Comparison of ENCODE assay signal across 15 mouse cellular contexts in the genomic region with DNA sequence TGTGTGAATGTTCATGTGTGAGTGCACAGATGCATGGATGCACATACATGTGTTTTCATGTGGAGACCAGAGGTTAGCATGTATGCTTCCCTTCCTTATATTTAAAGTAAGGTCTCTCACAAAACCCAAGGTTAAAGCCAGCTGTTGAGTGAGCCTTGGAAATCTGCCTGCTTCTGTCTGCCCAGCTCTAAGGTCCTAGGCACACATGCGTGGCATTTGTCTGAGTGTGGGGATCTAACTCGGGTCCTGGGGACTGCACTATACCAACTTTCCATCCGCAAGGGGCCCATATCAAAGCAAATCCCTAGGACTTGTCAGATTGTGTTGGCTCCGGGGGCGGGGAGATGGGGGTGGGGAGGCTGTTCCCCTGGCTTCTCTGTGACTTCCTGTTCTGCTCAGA.
A peak's percentile ranks its signal among the peaks of the same experiment; 100 is the strongest.
DNase-seq lines count a peak whose midpoint lies in the region; ATAC-seq and TF ChIP-seq lines count a peak whose summit lies in the region.
"Had no signal": no experiment of that assay in that cellular context is flagged by ENCODE, and none has a peak within 500 bp of the region (broad histone marks: within the 10 kb centered on the region; RNA-seq: fewer than 3 reads in every experiment).

No protein-coding gene starts in this region.

- no peaks in the 10 kb centered on the region for H3K9me3 ChIP-seq in midbrain, embryonic 11.5 days (ENCODE audit: control insufficient read depth, low read length)
- H3K9me3 ChIP-seq in midbrain, embryonic 14.5 days (ENCODE audit: control insufficient read depth, low read length), result no peaks in the 10 kb centered on the region
- no peaks in the 10 kb centered on the region for H3K9me3 ChIP-seq in kidney, embryonic 16.5 days (ENCODE audit: low read length)
- H3K9me3 ChIP-seq: embryonic facial prominence, embryonic 13.5 days; forebrain, embryonic 12.5 days; heart, embryonic 15.5 days; hindbrain, embryonic 10.5 days had no signal

- no peak for ATAC-seq in midbrain, embryonic 11.5 days (ENCODE audit: low FRiP score)
- no peak for ATAC-seq in midbrain, embryonic 14.5 days (ENCODE audit: low FRiP score, low TSS enrichment)
- ATAC-seq in kidney, embryonic 16.5 days (ENCODE audit: low FRiP score, low TSS enrichment), result no peak

- H3K27ac ChIP-seq in midbrain, embryonic 11.5 days (ENCODE audit: low read depth, low read length), result no peak overlapping the region
- no peak overlapping the region for H3K27ac ChIP-seq in midbrain, embryonic 14.5 days (replicated peaks; ENCODE audit: low read depth, low read length)
- no peak overlapping the region; the same call in 1 of the 2 replicates for H3K27ac ChIP-seq in thymus, adult 2 months (ENCODE audit: control insufficient read depth, insufficient read depth, low read length)
- no peak overlapping the region for H3K27ac ChIP-seq in kidney, embryonic 16.5 days (ENCODE audit: low read length)
- H3K27ac ChIP-seq: embryonic facial prominence, embryonic 13.5 days; forebrain, embryonic 12.5 days; heart, adult 2 months; heart, embryonic 15.5 days; hindbrain, embryonic 10.5 days; hindbrain, embryonic 14.5 days had no signal

- H3K4me2 ChIP-seq in midbrain, embryonic 11.5 days, result no peak overlapping the region
- no peak overlapping the region for H3K4me2 ChIP-seq in midbrain, embryonic 14.5 days (ENCODE audit: low read length)
- H3K4me2 ChIP-seq in kidney, embryonic 16.5 days (replicated peaks; ENCODE audit: low read depth, low read length), result no peak overlapping the region
- H3K4me2 ChIP-seq: embryonic facial prominence, embryonic 13.5 days; forebrain, embryonic 12.5 days; heart, embryonic 11.5 days; heart, embryonic 15.5 days; hindbrain, embryonic 14.5 days had no signal

- no peak overlapping the region for H3K4me3 ChIP-seq in midbrain, embryonic 11.5 days (ENCODE audit: low read depth, low read length)
- H3K4me3 ChIP-seq in midbrain, embryonic 14.5 days (replicated peaks; ENCODE audit: low read depth, low read length), result no peak overlapping the region
- no peak overlapping the region for H3K4me3 ChIP-seq in thymus, adult 2 months (ENCODE audit: control insufficient read depth, insufficient read depth, low read length)
- no peak overlapping the region for H3K4me3 ChIP-seq in kidney, embryonic 16.5 days (ENCODE audit: low read length)
- H3K4me3 ChIP-seq: embryonic facial prominence, embryonic 13.5 days; forebrain, embryonic 12.5 days; heart, adult 2 months; heart, embryonic 15.5 days; hindbrain, embryonic 10.5 days had no signal

- no peak for TF ChIP-seq POLR2A in thymus, adult 2 months (IDR thresholded peaks at IDR 0.05; ENCODE audit: control insufficient read depth, extremely low read depth, insufficient read depth, low read length, poor library complexity)

- no peaks in the 10 kb centered on the region for H3K36me3 ChIP-seq in midbrain, embryonic 11.5 days (ENCODE audit: control insufficient read depth, insufficient read depth, low read length)
- H3K36me3 ChIP-seq in midbrain, embryonic 14.5 days (ENCODE audit: control insufficient read depth, insufficient read depth, low read length), result no peaks in the 10 kb centered on the region
- no peaks in the 10 kb centered on the region for H3K36me3 ChIP-seq in thymus, adult 2 months (ENCODE audit: control insufficient read depth, insufficient read depth, low read length)
- no peaks in the 10 kb centered on the region for H3K36me3 ChIP-seq in kidney, embryonic 16.5 days (ENCODE audit: insufficient read depth, low read length)
- H3K36me3 ChIP-seq: embryonic facial prominence, embryonic 13.5 days; forebrain, embryonic 12.5 days; G1E; heart, embryonic 15.5 days; hindbrain, embryonic 10.5 days had no signal

- WGBS in midbrain, embryonic 11.5 days, result 63% methylated on average over 5 of the region's 5 CpGs
- 66% methylated on average over 5 of the region's 5 CpGs for WGBS in midbrain, embryonic 14.5 days
- WGBS in thymus, adult 2 months, result 60% methylated on average over 5 of the region's 5 CpGs
- WGBS in kidney, embryonic 16.5 days, result 63% methylated on average over 5 of the region's 5 CpGs

- TF ChIP-seq CTCF in thymus, adult 2 months (IDR thresholded peaks at IDR 0.05; ENCODE audit: borderline replicate concordance, control insufficient read depth, extremely low read depth, insufficient read depth, low read length, poor library complexity), result no peak

- peaks cover 2% of the 10 kb centered on the region for H3K27me3 ChIP-seq in midbrain, embryonic 11.5 days (ENCODE audit: control insufficient read depth, insufficient read depth, low read length)
- no peaks in the 10 kb centered on the region for H3K27me3 ChIP-seq in midbrain, embryonic 14.5 days (ENCODE audit: control insufficient read depth, insufficient read depth, low read length)
- H3K27me3 ChIP-seq in thymus, adult 2 months (ENCODE audit: control insufficient read depth, insufficient read depth, low read length), result no peaks in the 10 kb centered on the region; the same call in 1 of the 2 replicates
- 0 out of 2 replicates have a peak, but pooled peaks cover 5% of the 10 kb centered on the region for H3K27me3 ChIP-seq in kidney, embryonic 16.5 days (ENCODE audit: insufficient read depth, low read length)

- H3K9ac ChIP-seq in midbrain, embryonic 11.5 days (ENCODE audit: low read length), result no peak overlapping the region
- H3K9ac ChIP-seq in midbrain, embryonic 14.5 days (replicated peaks; ENCODE audit: low read length), result no peak overlapping the region
- no peak overlapping the region for H3K9ac ChIP-seq in kidney, embryonic 16.5 days (replicated peaks; ENCODE audit: low read length)
- H3K9ac ChIP-seq: embryonic facial prominence, embryonic 13.5 days; forebrain, embryonic 12.5 days; heart, embryonic 15.5 days; hindbrain, embryonic 14.5 days had no signal

- peak; percentile 25 for DNase-seq in cerebellum, adult 9-11 months
- no peak for DNase-seq in cerebellum, adult 11-12 months
- DNase-seq in midbrain, embryonic 11.5 days (ENCODE audit: low spot score, missing footprints), result peak; percentile 80
- DNase-seq in midbrain, embryonic 14.5 days, result no peak
- peak; percentile 25 for DNase-seq in thymus, postnatal 4 days
- no peak for DNase-seq in thymus, adult 2 months

- no peaks in the 10 kb centered on the region for H3K4me1 ChIP-seq in midbrain, embryonic 11.5 days (ENCODE audit: control insufficient read depth, insufficient read depth, low read length)
- 0 out of 2 replicates have a peak, but pooled peaks cover 5% of the 10 kb centered on the region for H3K4me1 ChIP-seq in midbrain, embryonic 14.5 days (ENCODE audit: control insufficient read depth, insufficient read depth, low read length)
- peaks cover 20% of the 10 kb centered on the region for H3K4me1 ChIP-seq in thymus, adult 2 months (replicated peaks; ENCODE audit: control insufficient read depth, insufficient read depth, low read length)
- H3K4me1 ChIP-seq in kidney, embryonic 16.5 days (ENCODE audit: insufficient read depth, low read length), result peaks cover 15% of the 10 kb centered on the region

Comparison
In these comparisons a context has a peak if more than half of its experiments do, and no peak if none do; other contexts are left out.
1. DNase-seq: peak in cerebellum, adult 9-11 months (single experiment), midbrain, embryonic 11.5 days (single experiment) and thymus, postnatal 4 days (single experiment); none in cerebellum, adult 11-12 months (single experiment), midbrain, embryonic 14.5 days (single experiment) and thymus, adult 2 months (single experiment).